ENCODE assay signal across 24 mouse cellular contexts in the genomic region with DNA sequence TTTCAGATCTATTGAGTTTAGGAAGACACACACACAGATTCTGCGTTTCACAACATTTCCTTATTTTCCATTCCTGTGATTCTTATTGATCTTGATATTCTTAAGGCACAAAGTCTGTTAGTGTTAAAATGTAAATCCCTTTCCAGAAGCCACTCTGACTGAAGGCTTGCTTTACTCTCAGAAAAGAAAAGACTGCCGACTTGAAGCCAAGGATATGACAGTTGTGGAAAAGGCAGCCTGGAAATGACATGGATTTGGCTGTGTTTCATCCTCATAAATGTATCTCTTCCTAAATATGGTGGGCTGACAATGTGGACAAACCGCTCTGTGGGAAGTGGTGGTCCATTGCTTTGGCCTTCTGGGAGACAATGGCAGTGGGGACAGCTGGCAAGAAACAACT.
"Had no signal": no experiment of that assay in that cellular context is flagged by ENCODE, and none has a peak within 500 bp of the region (broad histone marks: within the 10 kb centered on the region; RNA-seq: fewer than 3 reads in every experiment).

No protein-coding gene starts in this region.

- H3K36me3 ChIP-seq: heart, embryonic 13.5 days; heart, embryonic 15.5 days; hindbrain, embryonic 15.5 days; kidney, embryonic 15.5 days; limb, embryonic 13.5 days; limb, embryonic 15.5 days; liver, embryonic 12.5 days had no signal

- ATAC-seq: intestine, embryonic 16.5 days; liver, embryonic 12.5 days had no signal

- H3K4me1 ChIP-seq: heart, embryonic 13.5 days; heart, embryonic 15.5 days; hindbrain, embryonic 15.5 days; kidney, embryonic 15.5 days; limb, embryonic 13.5 days; limb, embryonic 15.5 days; liver, embryonic 12.5 days had no signal

- H3K4me2 ChIP-seq: heart, embryonic 11.5 days; heart, embryonic 13.5 days; heart, embryonic 15.5 days; hindbrain, embryonic 15.5 days; kidney, embryonic 15.5 days; limb, embryonic 13.5 days; limb, embryonic 15.5 days; liver, embryonic 12.5 days had no signal

- H3K27me3 ChIP-seq: heart, embryonic 13.5 days; heart, embryonic 15.5 days; hindbrain, embryonic 15.5 days; kidney, embryonic 15.5 days; limb, embryonic 13.5 days; limb, embryonic 15.5 days; liver, embryonic 12.5 days had no signal

- DNase-seq: gastrocnemius, postnatal 14 days; gastrocnemius, postnatal 36 days; heart, adult 11 months; heart, adult 2 months; heart, postnatal 14 days; heart, postnatal 36 days; kidney, adult 11 months; kidney, adult 2 months; kidney, adult 9 months; kidney, postnatal 14 days; kidney, postnatal 36 days; layer of hippocampus, adult 9-11 months; layer of hippocampus, postnatal 36 days had no signal

- H3K9ac ChIP-seq: heart, embryonic 13.5 days; heart, embryonic 15.5 days; hindbrain, embryonic 15.5 days; kidney, embryonic 15.5 days; limb, embryonic 13.5 days; limb, embryonic 15.5 days; liver, embryonic 12.5 days; liver, embryonic 14.5 days had no signal

- H3K4me3 ChIP-seq: heart, adult 2 months; heart, embryonic 13.5 days; heart, embryonic 15.5 days; hindbrain, embryonic 15.5 days; kidney, embryonic 15.5 days; limb, embryonic 13.5 days; limb, embryonic 15.5 days; liver, embryonic 12.5 days had no signal

- H3K9me3 ChIP-seq: heart, embryonic 13.5 days; heart, embryonic 15.5 days; hindbrain, embryonic 15.5 days; kidney, embryonic 15.5 days; limb, embryonic 13.5 days; limb, embryonic 15.5 days; liver, embryonic 12.5 days had no signal

- H3K27ac ChIP-seq: heart, adult 2 months; heart, embryonic 13.5 days; heart, embryonic 15.5 days; hindbrain, embryonic 15.5 days; kidney, embryonic 15.5 days; kidney, postnatal 0 days; limb, embryonic 13.5 days; limb, embryonic 15.5 days; liver, embryonic 12.5 days; liver, embryonic 14.5 days had no signal
